Mouse (Mus musculus) ZHBTc4 (cell line): ENCODE measurements at regions not wholly inside any gene's neighbourhood (a gene's known extent, or its start where the extent isn't known, plus 50 kb on each side); places are given as distances from the start of the nearest gene placed in this dataset.

Experiments
- DNase-seq: peaks from one replicate; pipeline ENCODE4 v3.0.0-alpha.2; 2011; ENCODE audit warnings: low read depth, low spot score

- DNase-seq = no peak
These were observed 719.7 kb downstream of the Ttll7 start for GRCm38 (mm10) chr3:147571850-147572249.

GRCm38 (mm10) chr3:147545329-147546006 lies 693.3 kb downstream of the Ttll7 start:
- no peak for DNase-seq

- DNase-seq = no peak
These were observed 690.1 kb downstream of the Ttll7 start for GRCm38 (mm10) chr3:147542285-147542684.

GRCm38 (mm10) chr3:147537584-147537983 lies 685.4 kb downstream of the Ttll7 start:
- no peak for DNase-seq

GRCm38 (mm10) chr3:147532196-147532595 lies 680.0 kb downstream of the Ttll7 start:
- DNase-seq = no peak

- no peak for DNase-seq
These were observed 679.5 kb downstream of the Ttll7 start for GRCm38 (mm10) chr3:147531608-147532180.
